Mouse (Mus musculus): ENCODE measurements around the gene 6430628N08Rik.
A peak's percentile ranks its signal among the peaks of the same experiment; 100 is the strongest.

The 6430628N08Rik gene

DNA sequence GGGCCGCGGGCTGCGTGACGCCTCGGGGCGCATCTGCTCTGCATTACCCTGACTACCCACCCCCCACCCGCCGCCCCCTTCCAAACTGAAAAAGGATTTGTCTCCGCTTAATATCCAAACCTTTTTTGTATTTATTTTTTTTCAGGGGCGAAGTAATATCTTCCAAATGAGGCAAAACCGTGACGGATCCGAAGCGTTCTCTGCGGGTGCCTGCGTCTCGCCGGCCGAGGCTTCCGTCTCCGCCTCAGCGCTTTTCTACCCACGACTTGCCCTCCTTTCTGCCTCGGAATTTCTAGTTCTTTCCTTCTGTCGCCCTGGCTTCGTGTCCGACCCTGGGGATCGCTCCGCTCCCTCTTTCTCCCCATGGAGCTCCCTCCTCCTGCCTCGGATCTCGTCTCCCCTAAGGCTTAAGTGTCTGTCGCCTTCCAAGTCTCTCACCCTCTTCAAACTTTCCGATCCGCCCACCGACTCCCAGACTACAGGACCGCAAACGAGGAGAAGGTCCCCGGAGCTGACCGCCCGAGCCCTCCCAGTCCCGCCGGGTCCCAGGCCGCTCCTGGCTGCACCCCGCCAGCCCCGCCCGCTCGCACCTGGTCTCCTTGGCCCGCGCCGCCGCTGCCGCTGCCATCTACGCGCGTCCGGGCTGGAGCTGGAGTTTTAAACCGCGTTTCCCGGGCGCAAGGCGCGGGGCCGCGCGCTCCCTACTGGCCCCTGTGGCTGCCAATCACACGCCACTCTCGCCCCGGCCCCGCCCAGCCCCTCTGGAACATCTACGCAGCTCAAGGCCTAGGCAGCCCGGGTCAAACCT is 49.0 kb downstream of the 6430628N08Rik start, which contains the start of gene Dmbx1:
TSS of gene Dmbx1 (minus strand) at position 632 of the 808 bp plus-strand sequence.
- DNase-seq (ENCODE audit: low spot score): peak; percentile 82

DNA sequence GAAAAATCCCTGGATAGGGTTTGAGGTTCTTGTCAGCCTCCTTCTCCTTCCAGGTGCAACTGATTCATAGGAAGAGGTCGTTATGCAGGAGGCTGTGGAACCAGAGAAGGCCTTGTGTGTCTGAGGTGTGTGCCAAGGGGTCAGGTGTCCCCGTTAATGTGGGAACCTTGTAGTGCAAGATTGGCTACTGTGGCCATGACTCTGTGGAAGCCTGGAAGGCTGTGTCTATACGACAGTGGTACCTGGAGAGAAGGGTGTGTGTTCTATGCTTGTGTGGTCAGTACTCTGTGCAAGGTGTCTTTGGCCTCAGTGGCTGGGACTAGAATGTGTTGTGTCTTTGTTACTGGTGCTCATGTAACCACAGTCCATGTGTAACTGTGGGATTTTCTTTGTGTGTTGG is 50.2 kb downstream of the 6430628N08Rik start:
- no peak for DNase-seq (ENCODE audit: low spot score)

DNA sequence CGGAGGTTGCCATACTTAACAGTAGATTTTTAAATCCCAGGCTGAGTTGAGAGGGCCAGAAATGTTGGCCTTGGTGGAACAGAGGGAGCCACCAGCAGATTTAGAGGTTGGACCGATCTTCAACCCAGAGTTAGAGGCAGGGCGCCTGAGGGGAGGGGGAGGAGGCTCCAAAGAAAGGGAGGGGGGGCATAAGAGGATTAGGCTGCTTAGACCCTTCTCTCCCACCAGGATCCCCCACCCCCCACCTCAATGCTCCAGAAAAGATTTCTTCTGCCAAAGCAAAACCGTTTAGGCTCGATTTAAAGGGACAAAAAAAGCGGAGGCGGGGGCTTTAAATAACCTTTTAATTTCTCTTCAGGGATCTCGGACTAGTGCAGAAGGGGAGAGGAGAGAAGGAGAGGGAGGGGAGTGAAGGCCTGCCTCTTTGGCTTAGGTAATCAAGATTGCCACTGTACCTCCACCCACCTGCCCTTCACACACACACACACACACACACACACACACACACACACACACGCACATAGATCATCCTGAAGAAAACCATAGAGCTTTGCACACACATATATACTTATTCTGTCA is 50.9 kb downstream of the 6430628N08Rik start:
- no peak for DNase-seq (ENCODE audit: low spot score)

DNA sequence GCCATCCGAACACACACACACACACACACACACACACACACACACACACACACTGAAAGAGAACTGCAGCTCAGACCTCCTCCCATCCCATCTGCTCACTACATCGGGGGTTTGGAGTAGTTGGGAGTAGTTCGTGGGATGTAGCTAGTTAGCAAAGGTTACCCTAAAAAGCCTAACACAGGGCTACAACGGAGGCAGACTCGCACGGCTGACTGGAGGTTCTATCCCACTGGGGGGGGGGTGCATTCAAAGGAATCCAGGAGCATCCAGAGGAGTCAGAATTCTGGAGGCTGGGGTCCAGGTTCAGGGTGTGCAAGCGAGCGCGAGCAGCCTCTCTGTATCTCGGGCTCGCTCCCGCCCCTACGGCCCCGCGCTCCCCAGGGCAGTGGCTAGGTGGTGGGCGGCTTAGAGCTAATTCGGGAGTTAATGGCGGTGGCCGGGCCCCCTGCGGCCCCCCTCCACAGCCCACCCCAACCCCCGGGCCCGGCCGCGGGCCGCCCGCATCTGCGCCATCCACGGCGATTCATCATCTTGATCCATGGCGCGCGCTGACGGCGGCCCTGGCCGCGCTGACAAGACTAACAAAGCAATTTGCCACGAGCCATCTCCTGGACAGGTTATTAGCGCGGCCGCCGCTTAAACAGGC is 53.3 kb downstream of the 6430628N08Rik start:
- DNase-seq (ENCODE audit: low spot score): peak; percentile 62
